Mouse (Mus musculus): Measurements from ENCODE around the gene Ahcyl1.

DNA sequence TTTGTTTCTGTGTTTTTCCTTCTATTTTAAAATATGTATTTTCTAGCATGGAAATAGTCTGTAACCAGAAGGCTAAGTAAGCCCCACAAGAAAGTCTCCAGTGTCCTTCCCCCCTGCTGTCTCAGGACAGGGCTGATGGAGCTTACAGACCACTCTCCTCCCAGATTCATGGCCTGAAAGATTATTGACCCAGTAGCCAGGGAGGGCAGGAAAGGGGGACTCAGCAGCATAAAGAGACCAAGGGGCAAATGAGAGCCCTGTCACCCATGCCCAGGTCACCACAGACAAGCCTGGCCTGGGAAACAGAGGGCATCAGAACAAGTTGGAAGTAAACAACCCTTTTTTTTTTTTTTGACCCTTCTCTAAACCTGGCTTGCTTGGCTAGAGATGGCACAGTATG is 45.0 kb upstream of the Ahcyl1 start:
- no peak for TF ChIP-seq CTCF (IDR thresholded peaks at IDR 0.05; ENCODE audit: low read depth, low read length)
- no peak for TF ChIP-seq TAL1 (conservative IDR thresholded peaks at IDR 0.05; ENCODE audit: low read depth, low read length)
- no peak for TF ChIP-seq POLR2AphosphoS5 (IDR thresholded peaks at IDR 0.05; ENCODE audit: insufficient replicate concordance, low read depth, low read length)

Data from G1E (cell line).